Mouse (Mus musculus) T-cell, adult 2 months (primary cell): Measurements from ENCODE around the gene Gm44805.
A peak's percentile ranks its signal among the peaks of the same experiment; 100 is the strongest.

ENCODE experiments used
- DNase-seq: peaks from one replicate; pipeline ENCODE4 v3.0.0; 2022; ENCODE audit warnings: low spot score

Gm44805 gene

DNA sequence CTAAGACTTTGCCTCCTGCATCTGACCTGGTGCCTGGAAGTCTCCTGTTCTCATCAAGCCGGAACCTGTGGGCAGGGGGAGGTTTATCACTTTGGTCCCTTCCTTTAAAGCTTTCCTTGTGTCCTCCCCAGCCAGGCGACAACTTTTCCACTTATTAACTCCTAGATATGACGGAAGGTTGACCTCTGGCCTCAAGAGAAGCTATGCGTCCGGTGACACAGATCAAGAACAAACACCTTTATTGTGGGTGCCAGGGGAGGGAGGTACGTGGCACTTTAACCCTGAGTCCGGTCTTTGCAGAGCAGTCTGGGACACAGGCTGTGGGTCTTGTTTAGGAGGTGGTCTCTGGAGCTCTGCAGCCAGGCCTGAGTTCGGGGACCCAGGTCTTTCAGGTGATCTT, 3.4 kb downstream of the Gm44805 start, which contains the start of gene Apoc2:
Gene Apoc2 (minus strand): TSS at position 70 of the 400 bp plus-strand sequence.
- no peak for DNase-seq

DNA sequence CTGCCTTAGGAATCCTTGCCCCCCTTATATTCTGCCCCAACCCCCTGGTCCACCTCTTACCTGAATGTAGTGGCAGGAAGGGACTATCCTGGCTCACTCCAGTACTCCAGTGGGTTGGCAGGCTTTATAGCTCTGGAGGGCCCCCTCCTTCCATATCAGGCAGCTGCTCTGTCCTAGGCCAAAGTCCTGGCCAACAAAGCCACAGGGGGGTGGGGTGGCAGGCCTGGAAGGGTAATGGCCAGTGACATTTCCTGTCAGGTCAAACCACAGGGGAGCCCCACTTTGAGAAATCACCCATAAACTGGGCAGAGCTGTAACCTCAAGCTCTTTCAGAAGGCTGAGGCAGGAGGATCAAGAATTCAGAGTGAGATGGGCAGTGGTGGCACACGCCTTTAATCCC, 4.6 kb downstream of the Gm44805 start:
- no peak for DNase-seq

DNA sequence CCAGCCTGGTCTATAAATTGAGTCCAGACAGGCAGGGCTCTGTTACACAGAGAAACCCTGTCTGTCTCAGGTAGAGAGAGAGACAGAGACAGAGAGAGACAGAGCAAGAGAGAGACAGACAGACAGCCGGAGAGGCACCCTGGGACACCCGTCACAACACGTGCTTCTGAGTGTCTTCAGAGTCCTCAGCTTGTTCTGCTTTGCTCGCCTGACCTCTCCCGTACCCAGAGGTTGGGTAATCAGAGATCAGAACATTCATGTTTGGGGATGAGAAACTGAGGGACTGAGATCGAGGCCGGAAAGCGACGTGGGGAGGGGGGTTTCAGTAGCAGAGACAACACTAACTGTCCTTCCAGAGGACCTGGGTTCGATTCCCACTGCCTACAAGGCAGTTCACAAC, 5.4 kb downstream of the Gm44805 start:
- DNase-seq = no peak

DNA sequence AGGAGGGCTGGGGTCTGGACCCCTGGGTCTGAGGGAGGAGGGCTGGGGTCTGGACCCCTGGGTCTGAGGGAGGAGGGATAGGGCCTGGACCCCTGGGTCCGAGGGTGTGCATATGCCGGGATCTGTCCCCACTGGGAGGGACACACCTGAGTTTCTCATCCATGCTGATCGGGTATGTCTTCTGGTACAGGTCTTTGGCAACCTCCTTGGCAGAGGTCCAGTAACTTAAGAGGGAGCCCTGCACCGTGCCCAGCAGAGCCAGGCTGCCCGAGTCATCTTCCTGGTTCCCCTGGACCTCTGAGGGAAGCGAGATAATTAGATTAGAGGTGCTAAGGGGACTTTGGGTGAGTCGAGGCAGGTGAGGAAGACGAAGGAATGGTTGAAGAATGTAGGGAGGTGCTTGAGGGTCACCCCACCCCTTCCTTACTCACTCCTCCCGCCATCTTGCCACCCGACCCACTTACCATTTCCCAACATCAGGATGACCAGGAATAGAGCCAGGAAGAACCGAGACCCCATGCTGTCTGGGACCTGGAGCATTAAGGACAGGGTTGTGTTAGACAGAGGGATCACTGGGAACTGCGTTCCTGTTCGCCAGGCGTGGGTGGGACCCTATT, 8.0 kb downstream of the Gm44805 start:
- DNase-seq = no peak

DNA sequence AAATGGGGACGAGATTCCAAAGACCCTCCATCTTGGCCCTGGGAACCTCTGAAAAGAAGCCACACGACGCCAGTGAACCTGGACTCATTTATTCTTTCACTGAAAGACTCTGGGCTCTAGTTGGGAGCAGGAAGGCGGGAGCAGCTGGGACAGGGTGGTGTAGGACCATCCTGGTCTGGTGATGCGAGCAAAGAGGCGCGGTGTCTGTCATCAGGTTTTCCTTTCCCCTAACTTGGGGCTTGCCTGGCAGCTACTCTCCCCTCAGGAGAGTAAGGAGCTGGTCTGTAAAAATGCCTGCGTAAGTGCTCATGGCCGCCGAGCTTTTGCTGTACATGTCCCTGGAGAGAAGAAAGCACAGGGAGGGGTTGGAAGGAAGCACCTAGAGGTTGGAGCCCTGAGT, 9.7 kb downstream of the Gm44805 start:
- no peak for DNase-seq

DNA sequence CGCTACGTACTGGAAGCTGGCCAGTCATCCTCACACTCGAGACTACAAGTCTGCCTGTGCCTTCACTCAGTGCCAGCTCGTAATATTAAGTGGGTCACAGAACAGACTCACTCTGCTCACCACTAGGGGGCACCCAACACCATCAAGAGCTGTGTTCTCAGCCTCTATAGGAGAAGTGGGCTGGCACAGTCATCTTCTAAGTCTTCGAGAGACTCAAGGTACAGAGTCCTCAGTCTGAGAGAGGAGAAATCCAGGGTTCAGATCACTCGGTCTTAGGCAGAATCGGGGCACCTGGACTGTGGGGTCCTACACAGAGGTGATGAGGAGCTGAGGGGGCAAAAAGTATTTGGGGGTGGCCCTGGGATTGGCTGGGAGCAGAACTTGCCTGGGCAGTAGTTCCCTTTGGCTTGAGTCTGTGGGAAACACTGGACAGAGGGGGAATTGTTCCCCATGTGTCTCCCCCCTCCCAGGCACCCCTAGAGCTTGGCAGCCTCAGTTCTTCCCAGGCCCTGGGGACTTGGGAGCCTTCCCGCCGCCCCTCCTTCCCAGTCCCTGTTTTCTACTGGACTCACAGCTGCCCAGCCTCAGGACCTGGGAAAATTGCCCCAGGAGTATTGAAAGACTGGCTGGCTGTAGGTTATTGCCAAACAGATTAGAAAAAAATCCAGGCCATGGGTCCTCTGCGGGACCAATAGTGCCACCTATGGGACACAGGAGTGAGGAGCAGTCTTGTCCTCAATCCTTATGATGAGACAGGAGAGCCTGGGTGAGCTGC, 12.1 kb downstream of the Gm44805 start:
- peak; percentile 87 for DNase-seq

DNA sequence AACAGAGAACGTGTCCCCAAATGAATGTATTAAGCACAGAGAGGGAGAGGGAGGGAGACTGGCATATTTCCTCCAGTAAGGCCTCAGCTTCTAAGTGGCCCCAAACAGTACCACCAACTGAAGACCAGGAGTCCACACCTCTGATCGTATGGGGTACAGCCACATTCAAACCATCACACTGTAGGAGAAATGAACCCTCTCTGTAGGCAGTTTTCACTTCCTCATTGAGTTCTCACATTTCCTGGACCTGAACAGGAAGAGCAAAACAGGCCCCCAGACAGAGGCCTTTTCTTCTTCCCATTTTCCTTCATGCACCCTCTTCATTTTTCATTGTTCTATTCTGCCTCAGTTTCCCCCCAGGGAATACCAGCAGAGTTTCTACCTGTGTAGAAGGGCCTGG, 13.8 kb downstream of the Gm44805 start:
- DNase-seq = no peak

DNA sequence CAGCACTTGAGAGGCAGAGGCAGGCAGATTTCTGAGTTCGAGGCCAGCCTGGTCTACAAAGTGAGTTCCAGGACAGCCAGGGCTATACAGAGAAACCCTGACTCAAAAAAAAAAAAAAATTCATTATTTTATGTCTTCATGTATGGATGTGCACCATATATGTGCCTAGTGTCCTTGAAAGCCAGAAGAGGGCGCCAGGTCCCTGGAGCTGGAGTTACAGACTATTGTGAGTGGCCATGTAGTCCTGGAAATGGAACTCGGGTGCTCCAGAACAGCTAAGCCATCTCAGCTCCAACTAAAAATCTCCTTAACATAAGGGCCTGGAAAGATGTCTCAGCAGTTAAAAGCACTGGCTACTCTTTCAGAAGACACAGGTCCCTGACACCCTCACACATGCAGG, 14.5 kb downstream of the Gm44805 start:
- no peak for DNase-seq

DNA sequence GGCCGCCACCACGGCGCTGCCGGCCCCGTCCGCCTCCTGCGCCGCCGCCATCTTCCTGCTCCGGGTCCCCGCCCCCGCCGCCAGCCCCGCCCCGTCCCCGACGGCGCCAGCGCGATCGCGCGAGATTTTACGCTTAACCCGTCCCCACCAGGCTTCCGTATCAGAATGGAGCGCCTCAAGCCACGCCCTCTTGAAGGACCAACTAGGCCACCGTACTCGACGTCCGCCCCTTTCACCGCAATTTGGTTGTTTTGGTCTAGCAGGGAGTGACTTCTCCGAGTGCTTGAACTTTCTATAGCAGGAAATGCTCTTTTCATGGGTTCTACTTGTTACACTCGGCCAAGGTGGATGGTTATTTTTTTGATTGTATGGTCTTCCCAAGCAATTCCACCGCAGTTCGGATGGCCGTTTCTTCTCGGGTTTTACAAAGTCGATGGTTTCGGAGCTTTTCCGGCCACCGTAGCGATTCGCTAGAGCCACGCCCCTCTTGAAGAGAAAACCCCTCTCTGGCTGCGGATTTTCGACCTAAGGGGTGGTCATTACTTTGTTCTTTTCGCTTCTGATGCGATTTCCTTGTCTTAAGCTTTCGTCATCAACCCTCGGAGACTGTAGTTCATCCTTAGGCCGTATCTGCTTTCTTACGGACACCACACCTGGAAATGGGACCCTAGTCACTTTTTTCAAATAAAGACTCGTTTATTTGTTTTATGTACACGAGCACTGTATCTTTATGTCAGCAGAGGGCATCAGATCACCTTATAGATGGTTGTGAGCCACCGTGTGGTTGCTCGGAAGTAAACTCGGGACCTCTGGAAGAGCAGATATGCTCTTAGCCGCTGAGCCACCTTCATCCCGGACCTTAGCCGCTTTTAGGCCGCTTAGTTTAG, 16.0 kb downstream of the Gm44805 start, which contains the start of gene Clptm1:
Gene Clptm1 (minus strand): TSS at position 79 of the 887 bp plus-strand sequence.
- peak; percentile 97 for DNase-seq

DNA sequence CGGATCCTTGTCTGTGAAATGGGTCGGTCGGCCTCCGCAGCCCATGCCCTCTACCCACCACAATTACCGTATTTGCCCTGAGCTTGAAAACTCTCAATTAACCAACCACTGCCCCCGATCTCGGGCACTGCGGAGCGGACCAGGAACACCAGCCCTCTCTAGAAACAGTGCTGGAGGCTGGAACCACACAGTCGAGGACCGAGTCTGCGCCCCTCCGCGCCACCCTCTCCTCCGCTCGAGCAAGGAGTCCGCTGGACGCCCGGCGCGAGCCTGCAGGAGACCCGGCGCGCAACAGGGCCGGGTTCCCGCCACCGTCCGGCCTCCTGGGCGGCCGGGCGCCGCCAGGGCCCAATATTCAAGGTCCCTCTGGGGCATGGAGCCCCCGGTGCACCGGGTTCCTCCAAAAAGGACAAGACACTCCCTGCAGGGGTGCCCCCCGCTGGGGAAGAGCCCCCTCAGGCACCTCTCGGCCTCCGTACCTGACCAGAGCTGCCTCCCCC, 16.7 kb downstream of the Gm44805 start:
- DNase-seq = no peak

DNA sequence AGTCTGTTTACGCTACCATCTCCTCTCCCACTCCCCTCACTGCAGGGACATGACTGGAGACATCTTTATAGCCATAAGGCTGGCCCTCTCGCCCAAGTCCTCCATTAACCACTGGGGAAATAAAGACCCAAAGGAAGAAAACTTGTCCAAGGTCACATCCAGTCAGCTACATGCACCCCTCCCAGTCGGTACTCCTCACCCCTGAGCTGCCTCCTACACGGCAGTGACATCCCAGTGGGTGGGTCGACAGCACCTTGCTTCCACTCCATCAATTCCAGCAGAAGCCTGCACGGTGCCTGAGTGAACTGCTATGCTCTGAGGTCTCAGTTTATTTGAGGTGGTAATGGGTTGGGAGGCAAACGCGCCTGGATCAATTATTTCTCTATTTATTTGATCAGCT, 17.3 kb downstream of the Gm44805 start:
- no peak for DNase-seq

DNA sequence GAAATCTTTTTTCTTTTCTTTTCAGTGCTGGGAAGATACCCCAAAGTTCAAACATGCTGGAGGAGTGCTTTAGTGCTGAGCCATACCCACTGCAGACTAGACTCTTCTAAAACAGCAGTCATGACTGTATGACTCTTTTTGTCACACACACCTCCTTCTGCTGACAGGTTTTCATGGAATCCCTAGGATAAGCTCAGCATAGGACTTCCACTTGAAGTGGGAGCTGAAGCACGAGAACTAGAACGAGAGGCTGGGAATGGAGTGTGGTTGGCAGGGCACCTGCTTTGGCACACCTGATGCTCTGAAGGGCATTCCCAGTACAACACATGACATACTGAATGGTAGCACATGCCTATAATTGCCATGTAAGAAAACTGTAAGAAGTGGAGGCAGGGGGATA, 28.6 kb downstream of the Gm44805 start:
- DNase-seq = no peak

DNA sequence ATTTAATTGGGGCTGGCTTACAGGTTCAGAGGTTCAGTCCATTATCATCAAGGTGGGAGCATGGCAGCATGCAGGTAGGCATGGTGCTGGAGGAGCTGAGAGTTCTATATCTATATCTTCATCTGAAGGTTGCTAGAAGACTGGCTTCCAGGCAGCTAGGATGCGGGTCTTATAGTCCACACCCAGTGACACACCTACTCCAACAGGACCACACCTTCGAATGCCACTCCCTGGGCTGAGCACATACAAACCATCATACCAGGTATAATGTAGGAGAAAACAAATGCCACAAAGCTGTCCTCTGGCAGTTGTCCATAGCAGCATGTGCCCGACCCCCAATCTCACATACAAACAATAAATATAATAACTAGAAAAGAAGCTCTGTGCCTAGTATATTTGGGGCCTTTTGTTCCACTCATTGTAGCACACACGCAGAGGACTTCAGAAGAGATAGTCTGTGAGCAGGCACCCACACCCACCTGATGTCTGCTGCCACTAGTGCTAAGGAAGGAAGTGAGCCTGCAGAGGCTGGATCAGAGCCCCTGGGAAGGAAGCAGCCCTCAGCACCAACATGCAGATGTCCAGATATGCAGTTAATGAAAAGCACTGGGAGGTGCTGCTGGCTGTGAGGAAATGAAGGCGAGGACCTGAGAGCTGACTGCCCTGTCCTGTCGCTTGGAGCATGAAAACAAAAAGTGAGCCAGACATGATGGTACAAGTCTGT, 30.0 kb downstream of the Gm44805 start:
- DNase-seq = no peak

DNA sequence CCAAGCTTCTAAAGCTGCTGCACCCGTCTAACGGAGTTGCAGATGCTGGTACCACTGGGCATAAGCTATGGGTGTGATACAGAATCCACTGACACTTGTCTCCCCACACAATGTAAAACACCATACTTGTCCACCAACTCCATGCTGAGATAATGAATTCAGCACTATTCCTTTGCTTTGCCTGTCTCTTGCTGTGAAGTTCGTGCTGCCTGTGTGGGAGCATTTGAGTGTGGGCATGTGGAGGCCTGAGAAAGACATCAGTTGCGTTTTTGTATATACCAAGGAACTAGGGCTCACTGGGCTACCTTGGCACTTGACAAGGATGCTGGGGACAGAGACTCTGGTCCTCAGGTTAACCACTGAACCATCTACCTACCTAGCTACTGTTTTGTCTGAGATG, 40.0 kb downstream of the Gm44805 start:
- DNase-seq = no peak

DNA sequence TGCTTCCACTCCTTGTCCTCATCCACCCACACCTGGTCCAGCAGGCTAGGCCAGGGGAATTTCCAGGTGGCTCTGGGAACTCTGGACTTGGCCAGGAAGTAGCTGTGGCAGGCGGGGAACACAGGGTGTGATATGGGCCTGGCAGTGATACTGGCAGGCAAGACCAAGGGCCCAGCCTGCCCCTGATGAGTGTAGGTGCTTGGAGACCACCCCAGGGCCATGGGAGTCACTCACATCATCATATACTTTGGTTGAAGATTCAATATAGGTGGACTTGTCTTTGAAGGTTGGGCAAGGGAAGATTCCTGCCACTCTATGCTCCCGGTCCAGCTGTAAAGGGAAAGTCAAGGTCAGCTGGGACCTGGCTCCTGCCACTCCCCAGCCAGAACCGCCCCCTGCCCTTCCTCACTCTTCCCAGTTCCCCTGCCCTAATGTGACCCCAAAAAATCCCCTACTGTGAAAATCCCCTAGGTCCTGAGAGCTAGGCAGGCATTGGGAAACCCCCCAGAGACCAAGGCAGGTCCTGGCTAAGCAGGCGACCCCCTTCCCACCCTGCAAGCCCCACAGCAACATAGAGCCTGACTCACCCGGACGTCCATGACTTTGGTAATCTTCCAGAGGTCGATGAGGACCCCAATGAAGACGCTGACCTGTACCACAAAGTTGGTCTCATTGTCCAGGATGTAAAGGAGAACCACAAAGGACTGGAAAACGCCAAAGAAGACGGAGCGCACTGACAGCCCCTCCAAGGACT, 46.0 kb downstream of the Gm44805 start:
- no peak for DNase-seq

DNA sequence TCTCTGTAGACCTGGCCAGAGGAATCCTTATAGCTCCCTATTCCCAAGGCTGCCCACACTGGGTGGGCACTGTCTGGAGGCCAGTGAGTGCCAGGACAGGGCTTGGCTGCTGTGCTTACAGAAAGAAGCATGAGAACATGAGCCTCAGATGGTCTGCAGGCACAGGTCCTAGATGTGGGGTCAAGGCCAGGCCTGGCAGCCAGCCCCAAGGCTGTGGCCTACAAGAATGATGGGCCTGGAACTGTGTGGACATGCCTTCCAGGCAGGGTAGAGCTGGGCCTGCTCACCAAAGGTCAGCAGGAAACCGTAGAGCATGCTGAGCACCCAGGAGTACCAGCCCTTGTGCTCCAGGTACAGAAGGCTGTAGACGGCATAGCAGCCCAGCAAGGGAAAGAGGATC, 46.6 kb downstream of the Gm44805 start:
- DNase-seq = no peak

DNA sequence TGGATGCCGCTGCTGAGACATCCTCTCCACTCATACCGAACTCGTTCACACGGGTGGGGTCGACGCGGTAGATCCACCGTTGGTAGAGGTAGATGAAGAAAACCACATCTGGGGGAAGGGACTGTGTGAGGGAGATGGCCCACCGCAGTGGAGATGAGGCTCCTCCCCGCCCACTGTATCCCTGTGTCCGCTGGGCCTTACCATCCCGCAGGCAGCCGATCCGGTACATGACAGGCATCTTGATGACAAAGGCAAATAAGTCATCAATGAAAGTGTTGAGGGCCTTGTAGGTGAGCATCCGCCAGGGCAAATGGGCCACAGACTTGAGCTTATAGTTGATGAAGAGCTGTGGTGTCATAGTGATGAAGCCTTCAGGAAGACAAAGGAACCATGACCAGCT, 47.4 kb downstream of the Gm44805 start:
- no peak for DNase-seq

DNA sequence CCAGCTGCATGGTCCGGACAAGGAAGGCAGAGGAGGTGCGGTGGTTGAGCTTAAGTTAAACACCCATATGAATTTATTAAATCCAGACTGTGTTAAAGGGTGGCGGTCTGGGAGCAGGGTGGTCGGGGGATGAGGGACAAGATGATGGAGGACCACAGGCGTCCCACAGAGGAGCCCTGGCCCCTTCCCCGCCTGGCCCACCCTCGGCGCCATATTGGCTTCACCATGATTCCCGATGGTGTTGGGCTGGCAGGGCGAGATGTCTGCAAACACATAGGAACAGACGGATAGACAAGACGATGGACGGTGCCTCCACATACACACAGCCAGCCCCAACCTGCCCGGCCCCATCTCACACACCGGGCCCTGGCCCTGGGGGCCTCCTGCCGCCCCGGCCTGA, 48.0 kb downstream of the Gm44805 start:
- DNase-seq = no peak

DNA sequence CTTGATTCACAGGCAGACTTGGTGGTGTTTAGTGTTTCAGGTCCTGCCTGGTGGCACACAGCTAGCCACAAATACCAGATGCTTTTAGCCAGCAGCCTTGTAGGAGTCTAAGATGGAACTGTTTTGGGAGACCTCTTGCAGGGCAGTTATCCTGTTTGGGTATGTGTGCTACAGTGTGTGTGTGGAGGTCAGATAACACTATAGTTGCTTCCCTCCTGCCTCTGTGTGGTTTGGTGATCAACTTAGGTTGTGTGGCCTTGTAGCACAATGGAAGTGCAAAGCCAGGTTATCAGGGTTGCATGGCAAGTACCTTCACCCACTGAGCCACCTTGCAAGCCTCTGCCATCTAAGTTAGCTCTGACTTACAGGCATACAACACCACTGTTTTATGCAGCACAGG, 48.5 kb downstream of the Gm44805 start:
- no peak for DNase-seq

DNA sequence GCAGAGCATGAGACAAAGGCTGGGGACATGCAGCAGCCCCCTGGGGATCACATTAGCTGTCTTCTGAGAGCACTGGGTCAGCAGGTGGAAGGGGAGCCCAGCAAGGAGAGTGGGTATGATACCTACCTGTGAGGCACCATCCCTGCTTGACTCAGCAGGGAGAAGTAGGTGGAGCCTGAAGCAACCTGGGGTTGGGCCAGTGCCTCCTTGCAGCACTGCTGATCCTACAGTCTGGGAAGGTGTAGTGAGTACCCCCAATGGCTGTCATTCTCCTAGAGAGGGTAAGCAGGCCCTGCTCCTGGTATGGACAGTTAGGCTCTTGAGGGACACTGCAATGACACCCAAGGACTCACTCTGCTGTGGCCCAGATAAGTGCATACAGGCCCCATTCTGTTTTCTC, 48.9 kb downstream of the Gm44805 start:
- DNase-seq = no peak

DNA sequence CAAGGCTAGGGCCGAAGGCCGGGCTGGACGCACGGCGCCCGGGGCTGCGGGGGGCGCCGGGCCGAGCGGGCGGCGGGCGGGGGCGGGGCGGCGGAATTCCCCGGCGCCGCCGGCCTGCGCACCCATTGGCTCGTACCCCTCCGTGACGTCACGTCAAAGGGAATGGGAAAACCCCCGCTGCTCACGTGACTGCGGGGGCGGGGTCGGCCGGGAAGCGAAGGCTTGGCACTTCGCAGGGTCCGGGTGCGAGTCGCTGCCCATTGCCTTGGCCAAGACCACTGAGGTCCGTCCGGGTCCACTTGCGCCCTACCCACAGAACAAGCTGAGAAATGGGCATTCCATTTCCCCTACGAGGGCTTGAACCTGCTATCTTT, 51.9 kb downstream of the Gm44805 start, which contains the start of gene Relb:
Gene Relb (minus strand): TSS at position 78 of the 374 bp plus-strand sequence.
- DNase-seq = peak; percentile 90
